Mouse (Mus musculus): ENCODE measurements around the gene Rai14. TPM values are rescaled to one million over a fixed set of nuclear protein-coding genes. Genes with fewer than 3 reads are reported as not detected.
A peak's percentile ranks its signal among the peaks of the same experiment; 100 is the strongest.

Rai14 gene
- polyA plus RNA-seq, 1 experiment from 2014 or later, result 25.6 TPM

GRCm38 (mm10) chr15:10720671-10721070 is 6.2 kb upstream of the Rai14 start:
- 68% methylated on average over 8 of the region's 8 CpGs for WGBS
- Histone ChIP-seq H3K9ac (no peak overlapping the region), H3K27ac (ENCODE audit: poor library complexity, severe bottlenecking) (no peak overlapping the region), H3K4me1 (replicated peaks) (peaks cover 17% of the 10 kb centered on the region), H3K4me2 (no peak overlapping the region), H3K9me3 (replicated peaks) (peaks cover 5% of the 10 kb centered on the region), H3K27me3 (replicated peaks) (peaks cover 28% of the 10 kb centered on the region), H3K36me3 (no peaks in the 10 kb centered on the region), H3K4me3 (no peak overlapping the region)
- no peak for ATAC-seq (ENCODE audit: insufficient number of reproducible peaks, low FRiP score)

- Histone ChIP-seq H3K4me1 (replicated peaks) (peaks cover 17% of the 10 kb centered on the region), H3K4me3 (no peak overlapping the region), H3K9me3 (replicated peaks) (peaks cover 5% of the 10 kb centered on the region), H3K27me3 (replicated peaks) (peaks cover 28% of the 10 kb centered on the region), H3K27ac (ENCODE audit: poor library complexity, severe bottlenecking) (no peak overlapping the region), H3K36me3 (no peaks in the 10 kb centered on the region), H3K4me2 (no peak overlapping the region), H3K9ac (no peak overlapping the region)
- whole genome bisulfite sequencing, result 73% methylated on average over 11 of the region's 11 CpGs
- ATAC-seq (ENCODE audit: insufficient number of reproducible peaks, low FRiP score), result no peak
Measured at GRCm38 (mm10) chr15:10720188-10720587, 5.8 kb upstream of the Rai14 start.

- Histone ChIP-seq H3K27me3 (replicated peaks) (peaks cover 22% of the 10 kb centered on the region), H3K27ac (ENCODE audit: poor library complexity, severe bottlenecking) (no peak overlapping the region), H3K4me3 (no peak overlapping the region), H3K4me2 (no peak overlapping the region), H3K9me3 (replicated peaks) (peaks cover 5% of the 10 kb centered on the region), H3K36me3 (no peaks in the 10 kb centered on the region), H3K9ac (no peak overlapping the region), H3K4me1 (replicated peaks) (peaks cover 17% of the 10 kb centered on the region)
- no peak for ATAC-seq (ENCODE audit: insufficient number of reproducible peaks, low FRiP score)
- WGBS, result 65% methylated on average over 3 of the region's 3 CpGs
Measured at GRCm38 (mm10) chr15:10719511-10719910, 5.1 kb upstream of the Rai14 start.

GRCm38 (mm10) chr15:10718763-10719162 is 4.3 kb upstream of the Rai14 start:
- H3K9ac ChIP-seq, result no peak overlapping the region
- no peaks in the 10 kb centered on the region for H3K36me3 ChIP-seq
- no peak for ATAC-seq (ENCODE audit: insufficient number of reproducible peaks, low FRiP score)
- H3K27me3 ChIP-seq (replicated peaks), result peaks cover 18% of the 10 kb centered on the region
- peaks cover 14% of the 10 kb centered on the region for H3K4me1 ChIP-seq (replicated peaks)
- no peak overlapping the region for H3K4me3 ChIP-seq
- no peak overlapping the region for H3K4me2 ChIP-seq
- peaks cover 5% of the 10 kb centered on the region for H3K9me3 ChIP-seq (replicated peaks)
- WGBS, result 88% methylated on average over 10 of the region's 10 CpGs
- H3K27ac ChIP-seq (ENCODE audit: poor library complexity, severe bottlenecking), result no peak overlapping the region

- no peak for ATAC-seq (ENCODE audit: insufficient number of reproducible peaks, low FRiP score)
- no peak overlapping the region for H3K4me3 ChIP-seq
- no peaks in the 10 kb centered on the region for H3K36me3 ChIP-seq
- H3K4me2 ChIP-seq, result no peak overlapping the region
- peaks cover 33% of the 10 kb centered on the region for H3K27me3 ChIP-seq (replicated peaks)
- H3K4me1 ChIP-seq (replicated peaks), result peaks cover 2% of the 10 kb centered on the region
- no peak overlapping the region for H3K9ac ChIP-seq
- H3K27ac ChIP-seq (ENCODE audit: poor library complexity, severe bottlenecking), result no peak overlapping the region
- H3K9me3 ChIP-seq (replicated peaks), result peaks cover 5% of the 10 kb centered on the region
- 87% methylated on average over 1 of the region's 1 CpGs for WGBS
Measured at GRCm38 (mm10) chr15:10717284-10717683, 2.9 kb upstream of the Rai14 start.

- H3K27me3 ChIP-seq (replicated peaks), result peaks cover 28% of the 10 kb centered on the region
- WGBS, result 24% methylated on average over 5 of the region's 5 CpGs
- H3K4me2 ChIP-seq, result no peak overlapping the region
- H3K4me1 ChIP-seq (replicated peaks), result peaks cover 4% of the 10 kb centered on the region; the same call in 1 of the 2 replicates
- no peak overlapping the region for H3K27ac ChIP-seq (ENCODE audit: poor library complexity, severe bottlenecking)
- H3K9me3 ChIP-seq (replicated peaks), result peaks cover 5% of the 10 kb centered on the region
- ATAC-seq (ENCODE audit: insufficient number of reproducible peaks, low FRiP score), result no peak
- no peak overlapping the region for H3K4me3 ChIP-seq
- no peak overlapping the region for H3K9ac ChIP-seq
- H3K36me3 ChIP-seq, result no peaks in the 10 kb centered on the region
Measured at GRCm38 (mm10) chr15:10715966-10716365, 1.5 kb upstream of the Rai14 start.

GRCm38 (mm10) chr15:10715139-10715505 is 698 bp upstream of the Rai14 start:
- Histone ChIP-seq H3K9me3 (replicated peaks) (peaks cover 5% of the 10 kb centered on the region), H3K27ac (ENCODE audit: poor library complexity, severe bottlenecking) (no peak overlapping the region), H3K9ac (peak overlapping the region; percentile 82), H3K4me1 (replicated peaks) (peaks cover 4% of the 10 kb centered on the region; the same call in 1 of the 2 replicates), H3K4me2 (peak overlapping the region; percentile 94), H3K27me3 (replicated peaks) (peaks cover 25% of the 10 kb centered on the region), H3K36me3 (no peaks in the 10 kb centered on the region), H3K4me3 (peak overlapping the region; percentile 74)
- under 1% methylated on average over 10 of the region's 10 CpGs for WGBS
- peak; percentile 56 for ATAC-seq (ENCODE audit: insufficient number of reproducible peaks, low FRiP score)

- Histone ChIP-seq H3K27me3 (replicated peaks) (peaks cover 24% of the 10 kb centered on the region), H3K27ac (ENCODE audit: poor library complexity, severe bottlenecking) (peak overlapping the region; percentile 73), H3K4me2 (peak overlapping the region; percentile 94), H3K9ac (peak overlapping the region; percentile 82), H3K4me3 (peak overlapping the region; percentile 74), H3K36me3 (no peaks in the 10 kb centered on the region), H3K4me1 (replicated peaks) (peaks cover 4% of the 10 kb centered on the region; the same call in 1 of the 2 replicates), H3K9me3 (replicated peaks) (peaks cover 5% of the 10 kb centered on the region)
- WGBS, result under 1% methylated on average over 35 of the region's 35 CpGs
- peak; percentile 30; the same call in 1 of the 2 replicates for ATAC-seq (ENCODE audit: insufficient number of reproducible peaks, low FRiP score)
Measured at GRCm38 (mm10) chr15:10713626-10714316, 653 bp downstream of the Rai14 start.

GRCm38 (mm10) chr15:10713181-10713625 is 1.2 kb downstream of the Rai14 start:
- Histone ChIP-seq H3K27me3 (replicated peaks) (peaks cover 24% of the 10 kb centered on the region), H3K9ac (peak overlapping the region; percentile 82), H3K4me1 (replicated peaks) (peaks cover 4% of the 10 kb centered on the region; the same call in 1 of the 2 replicates), H3K4me3 (peak overlapping the region; percentile 74), H3K4me2 (peak overlapping the region; percentile 94), H3K27ac (ENCODE audit: poor library complexity, severe bottlenecking) (0 out of 2 replicates have a peak overlapping the region, but pooled peaks have one; percentile 73), H3K9me3 (replicated peaks) (peaks cover 7% of the 10 kb centered on the region), H3K36me3 (peaks cover 4% of the 10 kb centered on the region)
- 13% methylated on average over 13 of the region's 13 CpGs for WGBS
- no peak for ATAC-seq (ENCODE audit: insufficient number of reproducible peaks, low FRiP score)

- peak overlapping the region; percentile 50; the same call in 1 of the 2 replicates for H3K9ac ChIP-seq
Measured at GRCm38 (mm10) chr15:10712288-10712687, 2.1 kb downstream of the Rai14 start.

GRCm38 (mm10) chr15:10711231-10711630 is 3.2 kb downstream of the Rai14 start:
- WGBS, result 73% methylated on average over 6 of the region's 6 CpGs
- Histone ChIP-seq H3K9me3 (replicated peaks) (peaks cover 3% of the 10 kb centered on the region; the same call in 1 of the 2 replicates), H3K27ac (ENCODE audit: poor library complexity, severe bottlenecking) (no peak overlapping the region)

More at GRCm38 (mm10) chr15:10712288-10712687, 2.1 kb downstream of the Rai14 start:
- 72% methylated on average over 3 of the region's 3 CpGs for WGBS
- peaks cover 7% of the 10 kb centered on the region for H3K36me3 ChIP-seq
- H3K27ac ChIP-seq (ENCODE audit: poor library complexity, severe bottlenecking), result no peak overlapping the region
- H3K27me3 ChIP-seq (replicated peaks), result peaks cover 24% of the 10 kb centered on the region
- peaks cover 4% of the 10 kb centered on the region; the same call in 1 of the 2 replicates for H3K4me1 ChIP-seq (replicated peaks)
- H3K4me2 ChIP-seq, result peak overlapping the region; percentile 94
- peak overlapping the region; percentile 74 for H3K4me3 ChIP-seq
- H3K9me3 ChIP-seq (replicated peaks), result peaks cover 3% of the 10 kb centered on the region; the same call in 1 of the 2 replicates
- no peak for ATAC-seq (ENCODE audit: insufficient number of reproducible peaks, low FRiP score)

More at GRCm38 (mm10) chr15:10711231-10711630, 3.2 kb downstream of the Rai14 start:
- Histone ChIP-seq H3K4me2 (no peak overlapping the region), H3K36me3 (peaks cover 7% of the 10 kb centered on the region), H3K4me1 (replicated peaks) (peaks cover 4% of the 10 kb centered on the region; the same call in 1 of the 2 replicates), H3K9ac (no peak overlapping the region), H3K4me3 (no peak overlapping the region), H3K27me3 (replicated peaks) (peaks cover 22% of the 10 kb centered on the region)
- no peak for ATAC-seq (ENCODE audit: insufficient number of reproducible peaks, low FRiP score)
